Mouse (Mus musculus): ENCODE results near the gene Wdr5. TPM values are rescaled to one million over a fixed set of nuclear protein-coding genes. Genes with fewer than 3 reads are reported as not detected.

Wdr5 gene
- polyA plus RNA-seq, 1 experiment from 2014 or later = 70.5 TPM

- no peak overlapping the region for H3K27ac ChIP-seq (ENCODE audit: low read length)
- no peaks in the 10 kb centered on the region for H3K36me3 ChIP-seq (ENCODE audit: insufficient read depth, low read length)
- no peaks in the 10 kb centered on the region for H3K27me3 ChIP-seq (ENCODE audit: insufficient read depth, low read length)
- H3K4me1 ChIP-seq (ENCODE audit: insufficient read depth, low read length) = peaks cover 9% of the 10 kb centered on the region
- H3K9me3 ChIP-seq (ENCODE audit: low read length) = no peaks in the 10 kb centered on the region
- H3K4me3 ChIP-seq (ENCODE audit: low read length) = no peak overlapping the region
- ATAC-seq (ENCODE audit: low FRiP score, low TSS enrichment) = no peak
- H3K4me2 ChIP-seq (replicated peaks; ENCODE audit: low read depth, low read length) = no peak overlapping the region
- no peak overlapping the region for H3K9ac ChIP-seq (replicated peaks; ENCODE audit: low read length)
- 26% methylated on average over 11 of the region's 11 CpGs for WGBS
These were observed 67.2 kb downstream of the Wdr5 start for GRCm38 (mm10) chr2:27582112-27582511.

- 86% methylated on average over 2 of the region's 2 CpGs for WGBS
- H3K36me3 ChIP-seq (ENCODE audit: insufficient read depth, low read length) = no peaks in the 10 kb centered on the region
- H3K27ac ChIP-seq (ENCODE audit: low read length) = no peak overlapping the region
- no peak for ATAC-seq (ENCODE audit: low FRiP score, low TSS enrichment)
- no peak overlapping the region for H3K4me2 ChIP-seq (replicated peaks; ENCODE audit: low read depth, low read length)
- H3K4me1 ChIP-seq (ENCODE audit: insufficient read depth, low read length) = peaks cover 9% of the 10 kb centered on the region
- no peaks in the 10 kb centered on the region for H3K27me3 ChIP-seq (ENCODE audit: insufficient read depth, low read length)
- no peaks in the 10 kb centered on the region for H3K9me3 ChIP-seq (ENCODE audit: low read length)
- H3K9ac ChIP-seq (replicated peaks; ENCODE audit: low read length) = no peak overlapping the region
- no peak overlapping the region for H3K4me3 ChIP-seq (ENCODE audit: low read length)
These were observed 68.1 kb downstream of the Wdr5 start for GRCm38 (mm10) chr2:27583019-27583418.

GRCm38 (mm10) chr2:27584546-27584945 lies 69.6 kb downstream of the Wdr5 start:
- H3K27ac ChIP-seq (ENCODE audit: low read length) = no peak overlapping the region
- no peak for ATAC-seq (ENCODE audit: low FRiP score, low TSS enrichment)
- peaks cover 9% of the 10 kb centered on the region for H3K4me1 ChIP-seq (ENCODE audit: insufficient read depth, low read length)
- no peak overlapping the region for H3K4me3 ChIP-seq (ENCODE audit: low read length)
- no peaks in the 10 kb centered on the region for H3K9me3 ChIP-seq (ENCODE audit: low read length)
- H3K36me3 ChIP-seq (ENCODE audit: insufficient read depth, low read length) = no peaks in the 10 kb centered on the region
- no peaks in the 10 kb centered on the region for H3K27me3 ChIP-seq (ENCODE audit: insufficient read depth, low read length)
- no peak overlapping the region for H3K4me2 ChIP-seq (replicated peaks; ENCODE audit: low read depth, low read length)
- WGBS = 94% methylated on average over 13 of the region's 13 CpGs
- H3K9ac ChIP-seq (replicated peaks; ENCODE audit: low read length) = no peak overlapping the region

Other genes with a start within 250 kb of the Wdr5 start
- 7.1 TPM in 2 replicates for gene Vav2, start 88.1 kb upstream of the Wdr5 start, polyA plus RNA-seq (2015; fragmentation: Nextera tagmentation; extraction: Ambion mirVana)
- 13.1 and 13.7 TPM in 2 replicates for gene Brd3os, start 72.8 kb upstream of the Wdr5 start, polyA plus RNA-seq (2015; fragmentation: Nextera tagmentation; extraction: Ambion mirVana)
- 103 and 117 TPM in 2 replicates for gene Brd3, start 7.5 kb upstream of the Wdr5 start, polyA plus RNA-seq (2015; fragmentation: Nextera tagmentation; extraction: Ambion mirVana)
- 11.0 and 11.6 TPM in 2 replicates for gene Rxra, start 161.3 kb downstream of the Wdr5 start, polyA plus RNA-seq (2015; fragmentation: Nextera tagmentation; extraction: Ambion mirVana)